7 mouse cellular contexts compared by ENCODE assay signal in genomic region chr14:75829817-75830216, GRCm38 (mm10). TPM values are rescaled to one million over a fixed set of nuclear protein-coding genes. Genes with fewer than 3 reads are reported as not detected.
A peak's percentile ranks its signal among the peaks of the same experiment; 100 is the strongest.
DNase-seq lines count a peak whose midpoint lies in the region; ATAC-seq and TF ChIP-seq lines count a peak whose summit lies in the region.
"Not testable (repeated sequence)": the region's sequence is repeated elsewhere in the genome, so short reads cannot be mapped to it uniquely, and the experiment has no call there.

No protein-coding gene starts in this region.

- intact Hi-C loops in gastrocnemius, adult 2 months (cut with DNase I), result loop anchor here (1.0 kb wide), 1 partner anchor 43 kb away; the partner anchor contains the start of gene Slc25a30

- 58% methylated on average over 14 of the region's 14 CpGs for WGBS in heart, embryonic 16.5 days
- WGBS in kidney, embryonic 15.5 days, result 63% methylated on average over 14 of the region's 14 CpGs
- WGBS in liver, embryonic 14.5 days (ENCODE audit: insufficient replicate concordance), result 57% methylated on average over 14 of the region's 14 CpGs
- 66% methylated on average over 14 of the region's 14 CpGs for WGBS in midbrain, postnatal 0 days

- ATAC-seq in heart, embryonic 16.5 days (replicated peaks; ENCODE audit: extremely low read depth, insufficient read depth, low FRiP score); kidney, embryonic 15.5 days (replicated peaks; ENCODE audit: low FRiP score); liver, embryonic 14.5 days (ENCODE audit: insufficient read depth); midbrain, postnatal 0 days (ENCODE audit: low FRiP score): not testable (repeated sequence)

- TF ChIP-seq CTCF in gastrocnemius, adult 2 months (IDR thresholded peaks at IDR 0.05); liver, embryonic 14.5 days (IDR thresholded peaks at IDR 0.05; ENCODE audit: low read depth); midbrain, postnatal 0 days (IDR thresholded peaks at IDR 0.05): not testable (repeated sequence)

- H3K9me3 ChIP-seq in erythroblast, embryonic 14.5 days (ENCODE audit: control insufficient read depth, low read length); heart, embryonic 16.5 days (replicated peaks; ENCODE audit: control insufficient read depth, low read length); kidney, embryonic 15.5 days (replicated peaks); liver, embryonic 14.5 days (ENCODE audit: control insufficient read depth, low read length); midbrain, postnatal 0 days (ENCODE audit: low read length): not testable (repeated sequence)

- peak overlapping the region; percentile 84 for H3K4me2 ChIP-seq in heart, embryonic 16.5 days (ENCODE audit: low read depth, low read length)
- H3K4me2 ChIP-seq in kidney, embryonic 15.5 days, result peak overlapping the region; percentile 71; the same call in 1 of the 2 replicates
- peak overlapping the region; percentile 65 for H3K4me2 ChIP-seq in liver, embryonic 14.5 days (ENCODE audit: low read depth)
- peak overlapping the region; percentile 68; the same call in 1 of the 2 replicates for H3K4me2 ChIP-seq in midbrain, postnatal 0 days (ENCODE audit: low read depth, low read length, poor library complexity, severe bottlenecking)

- H3K4me3 ChIP-seq in erythroblast, embryonic 14.5 days (replicated peaks), result peak overlapping the region; percentile 61
- H3K4me3 ChIP-seq in gastrocnemius, adult 2 months; heart, embryonic 16.5 days (ENCODE audit: low read length); kidney, embryonic 15.5 days (replicated peaks); liver, embryonic 14.5 days (ENCODE audit: insufficient read depth in 1 of 2, low read depth in 2 of 2, low read length in 2 of 2); midbrain, postnatal 0 days (ENCODE audit: low read depth, low read length): not testable (repeated sequence)

- DNase-seq in Muller cell, postnatal 12 days (ENCODE audit: inconsistent ontology term), result peak; percentile 34
- DNase-seq in gastrocnemius, adult 2 months; liver, embryonic 14.5 days (ENCODE audit: low read depth in 3 of 3, low spot score in 3 of 3); midbrain, postnatal 0 days (ENCODE audit: low spot score): not testable (repeated sequence)

- H3K27me3 ChIP-seq in erythroblast, embryonic 14.5 days (ENCODE audit: control insufficient read depth), result peaks cover 29% of the 10 kb centered on the region
- H3K27me3 ChIP-seq in heart, embryonic 16.5 days (ENCODE audit: control insufficient read depth, insufficient read depth, low read length); kidney, embryonic 15.5 days; liver, embryonic 14.5 days (ENCODE audit: control insufficient read depth, insufficient read depth, low read length); midbrain, postnatal 0 days (ENCODE audit: insufficient read depth, low read length): not testable (repeated sequence)

- not testable (repeated sequence) for TF ChIP-seq EP300 in liver, embryonic 14.5 days (IDR thresholded peaks at IDR 0.05; ENCODE audit: low read depth)

- peak overlapping the region; percentile 94 for H3K27ac ChIP-seq in gastrocnemius, adult 2 months
- peak overlapping the region; percentile 77; the same call in 1 of the 2 replicates for H3K27ac ChIP-seq in heart, embryonic 16.5 days (ENCODE audit: low read length)
- peak overlapping the region; percentile 60; the same call in 1 of the 2 replicates for H3K27ac ChIP-seq in kidney, embryonic 15.5 days
- H3K27ac ChIP-seq in liver, embryonic 14.5 days, result not testable (repeated sequence)
- H3K27ac ChIP-seq in midbrain, postnatal 0 days (ENCODE audit: low read depth, low read length), result peak overlapping the region; percentile 44; the same call in 1 of the 2 replicates

- not testable (repeated sequence) for H3K36me3 ChIP-seq in erythroblast, embryonic 14.5 days (ENCODE audit: control insufficient read depth); heart, embryonic 16.5 days (ENCODE audit: control insufficient read depth, insufficient read depth); kidney, embryonic 15.5 days; liver, embryonic 14.5 days (replicated peaks; ENCODE audit: control insufficient read depth, insufficient read depth, low read depth); midbrain, postnatal 0 days (ENCODE audit: insufficient read depth, low read length)

- peaks cover 61% of the 10 kb centered on the region for H3K4me1 ChIP-seq in erythroblast, embryonic 14.5 days (ENCODE audit: control insufficient read depth)
- peaks cover 19% of the 10 kb centered on the region for H3K4me1 ChIP-seq in heart, embryonic 16.5 days (ENCODE audit: control insufficient read depth, insufficient read depth, low read length)
- peaks cover 33% of the 10 kb centered on the region for H3K4me1 ChIP-seq in kidney, embryonic 15.5 days
- peaks cover 37 to 42% of the 10 kb centered on the region in 2 experiments for H3K4me1 ChIP-seq in liver, embryonic 14.5 days (replicated peaks; ENCODE audit: control insufficient read depth in 2 of 2, insufficient read depth in 2 of 2, low read length in 1 of 2)
- not testable (repeated sequence) for H3K4me1 ChIP-seq in midbrain, postnatal 0 days (ENCODE audit: insufficient read depth, low read length)

- H3K9ac ChIP-seq in heart, embryonic 16.5 days (ENCODE audit: low read length), result 0 out of 2 replicates have a peak overlapping the region, but pooled peaks have one; percentile 16
- H3K9ac ChIP-seq in kidney, embryonic 15.5 days; liver, embryonic 14.5 days (replicated peaks); midbrain, postnatal 0 days (replicated peaks; ENCODE audit: low read length, poor library complexity, severe bottlenecking): not testable (repeated sequence)

RNA-seq across cellular contexts. Expression of gene Tpt1, which starts 15.1 kb away (rescaled TPM):
- 472 and 499 TPM in 2 replicates for polyA plus RNA-seq in erythroblast, embryonic 14.5 days (2012)
- 1,000 to 10,000 TPM; 3,630 to 4,350 TPM for total RNA-seq in gastrocnemius, adult 2 months (2021)
- 770 and 775 TPM in 2 replicates for polyA plus RNA-seq in heart, embryonic 16.5 days (2015; fragmentation: Nextera tagmentation; extraction: Ambion mirVana)
- polyA plus RNA-seq in kidney, embryonic 15.5 days (2015; fragmentation: Nextera tagmentation; extraction: Ambion mirVana), result 1,011 and 1,156 TPM in 2 replicates
- polyA plus RNA-seq in liver, embryonic 14.5 days (2012; rRNA removed), result 857 and 1,453 TPM in 2 replicates
- polyA plus RNA-seq in liver, embryonic 14.5 days (2014; fragmentation: Nextera tagmentation; extraction: Ambion mirVana), result 684 and 702 TPM in 2 replicates
- total RNA-seq in midbrain, postnatal 0 days (2014; rRNA removed), result 555 and 595 TPM in 2 replicates
- 612 and 651 TPM in 2 replicates for polyA plus RNA-seq in midbrain, postnatal 0 days (2015; fragmentation: Nextera tagmentation; extraction: Ambion mirVana)

RNA-seq across cellular contexts. Expression of gene Slc25a30, which starts 43.0 kb away (rescaled TPM):
- 0.73 and 0.87 TPM in 2 replicates for polyA plus RNA-seq in erythroblast, embryonic 14.5 days (2012)
- 10 to 100 TPM in 1 of 2 experiments, 1 to 10 TPM in 1; 6.6 to 10.5 TPM for total RNA-seq in gastrocnemius, adult 2 months (2021)
- 5.7 and 5.8 TPM in 2 replicates for polyA plus RNA-seq in heart, embryonic 16.5 days (2015; fragmentation: Nextera tagmentation; extraction: Ambion mirVana)
- polyA plus RNA-seq in kidney, embryonic 15.5 days (2015; fragmentation: Nextera tagmentation; extraction: Ambion mirVana), result 9.7 and 10.4 TPM in 2 replicates
- polyA plus RNA-seq in liver, embryonic 14.5 days (2012; rRNA removed), result 2.6 and 3.8 TPM in 2 replicates
- polyA plus RNA-seq in liver, embryonic 14.5 days (2014; fragmentation: Nextera tagmentation; extraction: Ambion mirVana), result 2.0 and 2.8 TPM in 2 replicates
- 9.6 and 17.1 TPM in 2 replicates for total RNA-seq in midbrain, postnatal 0 days (2014; rRNA removed)
- 6.2 and 6.5 TPM in 2 replicates for polyA plus RNA-seq in midbrain, postnatal 0 days (2015; fragmentation: Nextera tagmentation; extraction: Ambion mirVana)
